Mouse (Mus musculus) liver, postnatal 0 days (tissue): ENCODE results near the gene Col28a1.

ENCODE experiments used
- CTCF ChIP-seq: sonication (generic); IDR thresholded peaks from 2 replicates; pipeline ENCODE4 v1.5.1; 2016; ENCODE audit warnings: antibody characterized with exemption, low read depth
- EP300 ChIP-seq: IDR thresholded peaks from 2 replicates; pipeline ENCODE4 v1.6.1; 2016; ENCODE audit warnings: antibody characterized with exemption, low read depth, mild to moderate bottlenecking

DNA sequence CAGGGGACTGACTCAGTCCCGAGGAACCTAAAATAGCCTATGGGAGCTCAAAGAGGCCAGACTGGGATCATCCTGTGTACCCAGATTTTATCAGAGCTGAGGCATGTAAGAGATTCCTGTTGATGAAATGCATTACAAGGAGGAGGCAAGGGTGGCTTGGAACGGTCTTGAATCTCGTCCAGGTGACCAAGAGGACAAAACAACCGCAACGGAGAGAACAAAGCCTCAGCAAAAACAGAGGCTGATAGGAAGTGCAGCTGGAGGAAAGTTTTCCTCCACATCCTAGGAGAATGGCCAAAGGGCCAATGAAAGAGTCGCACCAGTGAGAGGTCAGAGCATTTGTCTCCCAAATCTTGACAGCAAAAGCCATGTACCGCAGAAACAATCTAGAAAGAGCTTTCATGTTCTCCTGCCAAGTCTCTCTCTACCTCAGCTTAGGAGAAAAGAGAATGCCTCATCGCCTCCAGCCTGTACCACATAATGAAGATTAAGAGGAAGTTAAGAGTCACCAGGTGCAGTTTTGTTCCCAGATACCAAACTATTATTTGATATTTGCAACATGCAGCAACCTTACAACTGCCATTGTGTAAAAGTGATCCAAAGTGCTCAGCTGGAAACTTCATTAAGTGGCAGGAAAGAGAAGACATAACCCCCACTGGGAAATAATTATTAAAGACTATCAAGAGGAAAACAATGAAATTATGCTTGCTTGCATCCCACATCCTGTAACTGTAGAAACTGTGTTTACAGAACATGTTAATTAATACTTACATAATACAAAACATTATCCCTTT lies 98.1 kb downstream of the Col28a1 start:
- TF ChIP-seq CTCF (no peak), EP300 (no peak)
